Mouse (Mus musculus) liver (tissue): ENCODE measurements around the gene Rnd3.

Experiments used
- DNase-seq: peaks from one replicate; pipeline ENCODE4 v3.0.0-alpha.2; 2020; ENCODE audit warnings: mixed read lengths

The Rnd3 gene

DNA sequence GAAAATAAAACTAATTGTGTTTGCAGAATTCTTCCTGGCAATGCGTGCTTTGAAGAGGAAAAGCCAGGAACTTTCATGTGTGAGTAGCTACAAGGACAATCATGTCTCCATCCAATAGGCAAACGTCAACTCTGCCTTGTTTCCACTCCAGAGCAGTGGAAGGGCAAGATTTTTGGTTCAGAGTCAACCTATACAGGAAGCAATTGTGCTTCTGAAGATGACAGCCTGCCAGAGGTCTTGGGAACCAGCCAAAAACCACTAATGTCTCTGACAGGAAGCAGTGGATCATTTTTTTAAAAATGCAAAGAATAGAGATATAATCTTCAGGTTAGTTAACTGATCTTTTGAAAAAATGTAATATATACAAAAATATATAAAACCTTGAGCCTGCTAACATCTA lies 38.6 kb downstream of the Rnd3 start:
- DNase-seq, result no peak

DNA sequence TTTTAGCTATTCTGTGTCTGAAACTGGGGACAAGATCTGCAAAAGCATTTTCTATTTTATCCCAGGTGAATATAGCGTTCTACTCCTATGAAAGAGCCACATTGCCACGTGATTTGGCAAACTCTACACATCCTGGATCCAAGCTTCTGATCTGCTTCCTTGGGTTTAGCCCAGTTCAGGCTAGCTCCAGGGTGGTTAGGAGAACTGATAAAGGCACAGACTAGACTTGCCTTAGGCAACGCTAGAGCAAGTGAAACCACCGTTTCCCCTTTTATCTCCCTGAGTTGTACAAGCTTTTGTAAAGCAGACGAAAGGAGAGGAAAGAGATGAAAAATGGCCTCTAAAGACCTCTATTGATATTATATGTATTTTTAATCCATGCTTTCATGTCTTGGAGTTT lies 40.3 kb downstream of the Rnd3 start:
- no peak for DNase-seq

DNA sequence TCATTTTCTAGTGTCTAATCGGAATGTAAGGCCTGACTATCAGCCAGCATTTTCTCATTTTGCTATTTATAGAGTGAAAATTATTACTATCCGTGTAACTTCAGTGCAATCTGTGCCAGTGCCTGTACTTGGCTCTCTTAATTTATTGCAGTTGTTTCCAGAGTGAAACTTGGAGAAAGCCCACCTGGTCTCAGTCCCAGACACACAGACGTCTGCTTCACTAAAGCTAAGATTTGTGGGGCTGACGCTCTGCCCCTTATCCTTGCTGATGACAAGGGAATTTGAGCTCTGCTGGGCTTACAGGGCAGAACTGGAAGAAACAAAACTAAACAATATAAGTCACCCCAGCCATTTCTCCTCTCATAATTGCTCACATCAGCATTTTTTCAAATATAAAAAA lies 47.7 kb downstream of the Rnd3 start:
- DNase-seq, result no peak

DNA sequence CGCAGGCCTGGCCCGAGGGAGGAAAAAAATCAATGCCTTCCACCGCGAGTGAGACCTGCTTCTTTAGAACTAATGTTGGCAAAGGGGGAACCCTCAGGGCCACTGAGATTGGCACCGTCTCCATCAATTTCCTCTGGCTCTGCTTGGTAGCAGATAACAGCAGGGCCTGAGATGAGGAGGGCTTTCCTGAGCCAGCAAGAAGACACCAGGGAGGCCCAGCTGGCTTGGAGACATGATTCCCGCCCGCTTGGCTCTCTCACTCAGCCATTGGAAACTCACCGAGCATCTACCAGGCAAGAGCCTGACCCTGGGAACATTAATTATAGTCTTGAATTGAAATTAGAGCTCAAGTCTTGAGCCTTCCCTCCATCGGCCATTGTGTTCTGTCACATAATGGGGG lies 48.9 kb downstream of the Rnd3 start:
- DNase-seq, result no peak

DNA sequence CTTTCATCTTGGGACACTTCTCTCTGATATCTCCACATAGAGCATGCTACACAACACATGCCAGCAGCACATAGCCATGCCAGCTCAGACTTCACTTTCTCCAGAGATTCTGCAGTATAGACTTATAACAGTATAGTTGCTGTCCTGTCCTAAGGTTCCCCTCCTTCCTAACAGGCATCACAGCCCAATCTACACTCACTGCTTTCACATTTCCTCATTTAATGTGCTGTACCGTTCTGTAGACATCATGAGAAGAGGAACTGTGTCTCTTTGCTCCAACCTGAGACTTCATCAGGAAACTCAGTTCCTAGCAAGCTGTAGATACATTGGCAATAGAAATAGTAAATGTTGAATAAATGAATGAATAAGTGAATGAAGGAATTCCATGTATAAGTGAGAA lies 49.7 kb downstream of the Rnd3 start:
- no peak for DNase-seq

DNA sequence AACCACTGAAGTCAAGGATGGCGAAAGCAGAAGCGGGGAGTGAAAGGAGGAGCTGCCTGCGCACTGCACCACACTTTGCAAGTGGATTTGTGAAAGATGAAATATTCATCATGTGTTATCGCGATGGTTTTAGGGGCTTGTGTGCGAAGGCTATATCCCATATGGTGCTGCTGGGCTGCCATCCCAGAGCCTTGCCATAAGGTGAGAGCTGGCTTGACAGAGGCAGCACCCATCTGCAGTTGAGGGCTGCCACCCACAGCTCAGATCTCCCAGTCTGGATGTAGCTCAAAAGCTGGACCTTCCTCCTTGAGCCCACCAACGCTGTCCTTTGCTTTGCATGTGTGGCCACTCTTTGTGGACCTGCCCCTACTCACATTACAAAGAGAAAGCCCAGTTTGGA lies 58.2 kb downstream of the Rnd3 start:
- no peak for DNase-seq

DNA sequence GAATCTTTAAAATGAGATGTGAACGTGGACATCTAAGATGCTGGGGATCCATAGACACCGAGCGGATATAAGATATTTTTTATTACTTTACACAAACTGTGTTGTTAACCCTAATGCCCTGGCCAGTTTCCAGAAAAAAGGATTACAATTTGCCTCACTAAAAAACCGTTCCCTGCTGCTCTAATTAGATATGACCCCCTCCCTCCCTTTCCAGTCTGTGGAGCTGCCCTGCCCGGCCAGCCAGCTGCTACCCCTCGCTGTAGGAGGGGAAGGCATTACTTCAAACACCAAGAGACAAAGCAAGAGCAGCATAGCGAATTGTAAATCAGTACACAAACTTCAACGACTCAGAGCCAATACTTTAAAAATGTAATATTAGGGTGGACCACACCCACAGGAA lies 58.9 kb downstream of the Rnd3 start:
- DNase-seq, result no peak

DNA sequence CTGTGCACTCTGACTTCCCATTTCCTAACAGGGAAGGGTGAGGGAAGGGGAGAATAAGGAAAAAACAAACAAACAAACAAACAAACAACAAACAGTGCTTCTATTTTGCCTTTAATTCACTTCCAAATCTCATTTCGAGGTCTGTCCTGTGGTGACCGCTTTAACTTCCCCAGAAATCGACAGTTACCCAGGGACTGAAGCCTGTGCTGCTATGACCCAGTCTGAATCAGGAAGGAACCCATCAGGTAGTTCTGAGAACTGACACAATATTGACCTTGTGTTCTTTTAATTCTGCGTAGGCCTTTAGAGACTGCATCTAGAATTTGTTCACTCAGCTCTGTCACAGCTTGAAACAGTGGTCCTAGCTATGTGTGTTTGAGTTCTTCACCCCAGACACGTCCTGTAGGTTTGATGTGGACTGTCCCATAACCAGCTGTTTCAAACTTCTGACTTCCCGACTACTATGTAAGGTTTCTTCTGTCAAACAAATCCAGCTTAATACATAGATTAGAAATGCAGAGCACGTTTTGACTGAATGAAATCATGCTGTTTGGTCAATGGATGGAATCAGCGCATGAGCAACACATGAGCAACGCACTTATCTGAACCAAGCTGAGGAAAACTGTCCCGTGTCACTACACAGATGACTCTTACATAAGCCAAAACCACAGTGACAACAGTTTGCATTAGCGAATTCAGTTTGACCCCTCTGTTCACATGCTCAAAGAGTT lies 59.9 kb downstream of the Rnd3 start:
- DNase-seq, result no peak

DNA sequence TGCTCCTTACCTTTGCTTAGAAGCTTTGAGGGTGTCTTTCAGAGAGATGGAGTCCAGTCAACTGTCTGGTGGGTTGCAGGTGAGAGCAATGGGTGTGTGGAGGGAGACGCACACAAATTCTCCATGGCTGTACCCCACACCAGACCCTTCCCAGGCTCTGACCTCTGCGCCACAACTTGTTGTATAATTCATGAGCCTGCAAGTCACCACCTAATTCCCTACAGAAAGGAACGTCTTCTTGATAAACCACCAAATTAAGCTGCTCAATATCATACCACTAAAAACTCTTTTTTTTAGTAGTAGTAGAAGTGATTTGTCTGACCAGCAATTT lies 60.8 kb downstream of the Rnd3 start:
- DNase-seq, result no peak

DNA sequence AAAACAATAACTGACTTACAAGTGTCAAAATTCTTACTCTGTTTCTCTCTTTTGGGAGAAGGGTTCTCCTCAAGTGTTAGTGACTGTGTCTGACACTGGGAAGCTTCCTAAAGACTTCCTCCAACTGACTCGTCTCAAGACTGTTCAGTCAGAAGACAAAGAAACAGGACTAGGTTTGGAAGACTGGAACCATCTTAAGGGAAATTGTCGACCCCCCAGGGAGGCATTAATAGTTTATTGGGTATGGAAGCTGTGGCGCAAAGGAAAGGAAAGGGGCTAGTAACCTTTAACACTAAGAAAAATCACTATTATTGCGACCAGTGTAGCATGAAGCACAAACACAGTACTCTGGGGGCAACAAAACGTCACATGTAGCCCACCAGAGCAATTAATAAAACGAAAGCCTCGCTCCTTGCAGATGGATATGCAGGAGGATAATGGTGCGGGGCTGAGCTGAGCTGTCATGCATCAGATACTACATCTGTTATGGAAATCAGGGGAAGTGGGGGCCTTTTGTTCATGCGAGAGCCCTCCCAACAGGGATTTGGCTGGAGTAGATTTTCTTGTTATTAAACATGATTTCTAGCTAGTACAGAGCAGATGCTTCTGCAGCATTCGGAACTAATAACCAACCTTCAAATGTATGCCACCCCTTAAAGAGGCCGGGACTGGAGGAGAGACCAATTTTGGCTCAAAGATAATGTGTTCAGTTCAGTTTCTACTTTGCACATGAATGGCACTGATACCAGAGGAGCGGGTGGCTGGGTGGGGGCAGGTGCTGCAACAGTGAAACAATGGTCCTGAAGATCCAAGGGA lies 61.4 kb downstream of the Rnd3 start:
- DNase-seq, result no peak

DNA sequence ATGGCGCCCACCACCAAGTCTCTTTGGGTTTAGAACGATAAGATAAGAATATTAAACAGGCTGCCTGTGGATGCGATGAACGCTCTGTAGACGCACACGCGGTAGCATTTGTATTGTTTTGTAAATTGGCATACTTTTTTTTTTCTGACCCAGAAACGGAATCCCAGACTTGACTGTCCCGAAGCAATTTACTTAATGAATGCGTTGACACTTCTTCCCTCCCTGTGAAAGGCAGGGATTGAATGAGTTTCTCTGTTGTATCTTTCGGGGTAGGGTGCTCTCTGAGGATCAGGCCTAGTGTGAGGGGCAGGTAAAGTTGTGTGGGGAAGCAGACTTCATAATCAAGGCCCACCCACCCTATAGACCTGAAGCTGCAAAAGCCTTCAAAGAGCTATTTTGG lies 63.8 kb downstream of the Rnd3 start:
- no peak for DNase-seq

DNA sequence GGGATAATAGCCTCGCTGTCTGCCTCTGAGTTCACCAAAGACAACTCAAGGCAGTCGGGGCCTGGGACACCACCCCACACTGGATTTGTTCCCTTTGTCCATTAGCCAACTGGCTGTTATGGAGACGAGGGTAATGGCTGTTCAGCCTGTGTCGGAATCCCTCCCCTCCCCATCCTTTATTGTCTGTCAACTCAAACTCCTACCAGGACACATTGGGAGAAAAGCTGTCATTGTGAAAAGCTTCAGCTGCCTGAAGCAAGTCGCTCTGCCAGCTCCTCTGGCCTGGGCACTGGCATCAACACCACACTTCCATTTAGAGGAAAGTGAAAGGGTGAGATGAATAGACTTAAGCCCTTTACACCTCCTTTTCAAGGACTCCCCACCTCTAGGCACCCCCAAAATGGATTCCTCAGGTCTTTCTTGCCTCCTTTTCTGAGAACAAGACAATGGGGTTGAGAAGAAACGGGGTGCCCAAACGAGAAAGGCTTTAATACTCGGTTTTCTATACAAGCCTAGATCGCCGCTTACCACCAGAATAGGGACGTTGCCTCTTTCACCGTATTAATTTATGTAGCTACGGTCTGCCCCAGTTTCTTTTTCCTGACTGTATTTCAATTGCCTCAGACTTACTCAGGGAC lies 66.1 kb downstream of the Rnd3 start:
- DNase-seq, result no peak
